Mouse (Mus musculus) layer of hippocampus, postnatal 36 days (tissue): Measurements from ENCODE around the gene Bst2. TPM values are rescaled to one million over a fixed set of nuclear protein-coding genes. Genes with fewer than 3 reads are reported as not detected.

Source experiments
- DNase-seq, 2 experiments: peaks; one replicate each; pipeline ENCODE4 v3.0.0; 2022
- total RNA-seq, 2 experiments: library from RNA; stranded (reverse); gene quantifications; 2 replicates each; pipeline ENCODE4 v1.2.3; 2021

Gene Bst2
- total RNA-seq, 2 experiments from 2014 or later: 3.0 to 5.8 TPM

DNA sequence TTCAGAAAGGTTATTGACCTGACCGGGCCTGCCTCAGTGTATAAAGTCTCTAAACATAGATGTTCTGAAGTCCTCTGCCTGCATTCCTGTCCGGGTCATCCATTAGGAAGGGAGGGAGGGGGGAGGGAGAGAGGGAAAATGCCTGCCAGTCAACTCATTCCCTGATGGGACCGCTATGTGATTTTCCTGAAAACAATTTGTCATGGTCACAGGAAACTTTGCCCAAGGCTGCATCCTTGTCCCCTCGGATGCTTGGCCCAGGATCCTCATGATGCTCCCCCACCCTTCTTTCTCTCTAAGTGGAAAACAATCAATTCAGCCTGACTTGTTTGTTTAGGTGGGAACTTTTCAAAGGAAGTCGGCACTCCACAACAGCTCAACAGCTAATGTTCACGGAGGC lies 20.5 kb downstream of the Bst2 start:
- no peak for DNase-seq

DNA sequence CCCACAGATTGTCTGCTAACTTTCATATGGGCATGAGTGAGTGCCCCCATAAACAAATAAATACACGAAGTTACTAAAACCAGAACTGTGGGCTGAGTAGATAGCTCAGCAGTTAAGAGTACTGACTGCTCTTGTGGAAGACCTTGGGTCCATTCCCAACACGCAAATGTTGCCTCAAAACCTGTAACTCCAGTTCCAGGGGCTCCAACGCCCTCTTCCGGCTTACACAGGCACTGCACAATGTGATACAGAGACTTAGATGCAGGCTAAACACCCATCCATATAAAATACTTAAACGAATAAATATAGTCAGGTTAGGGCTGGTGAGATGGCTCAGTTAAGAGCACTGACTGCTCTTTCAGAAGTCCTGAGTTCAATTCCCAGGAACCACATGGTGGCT lies 22.2 kb downstream of the Bst2 start:
- no peak for DNase-seq

DNA sequence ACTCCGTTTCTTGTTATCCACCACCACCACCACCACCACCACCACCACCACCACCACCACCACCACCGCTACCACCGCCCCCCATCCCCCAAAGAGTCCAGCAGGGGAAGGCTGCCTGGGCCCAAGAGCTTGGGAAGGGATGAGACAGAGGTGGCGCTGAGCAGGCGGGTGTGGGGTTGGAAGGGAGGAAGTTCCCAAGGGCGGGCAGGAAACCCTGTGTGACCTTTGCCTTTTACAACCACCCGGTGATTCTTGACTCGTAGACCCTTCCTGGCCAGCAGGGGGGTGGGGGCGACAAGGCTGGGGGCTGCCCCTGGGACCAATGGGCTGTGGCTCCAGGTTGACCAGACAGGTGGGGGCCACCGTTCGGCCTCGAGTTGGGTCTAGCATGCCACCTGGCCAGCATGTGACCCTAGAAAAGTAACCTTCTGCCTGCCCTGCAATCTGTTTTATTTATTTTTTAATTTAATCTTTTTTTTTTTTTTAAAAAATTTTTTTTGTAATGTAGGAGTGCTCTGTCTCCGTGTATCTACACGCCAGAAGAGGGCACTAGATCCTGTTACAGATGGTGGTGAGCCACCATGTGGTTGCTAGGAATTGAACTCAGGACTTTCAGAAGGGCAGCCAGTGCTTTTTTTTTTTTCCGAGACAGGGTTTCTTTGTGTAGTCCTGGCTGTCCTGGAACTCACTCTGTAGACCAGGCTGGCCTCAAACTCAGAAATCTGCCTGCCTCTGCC lies 24.1 kb downstream of the Bst2 start:
- DNase-seq: no peak

DNA sequence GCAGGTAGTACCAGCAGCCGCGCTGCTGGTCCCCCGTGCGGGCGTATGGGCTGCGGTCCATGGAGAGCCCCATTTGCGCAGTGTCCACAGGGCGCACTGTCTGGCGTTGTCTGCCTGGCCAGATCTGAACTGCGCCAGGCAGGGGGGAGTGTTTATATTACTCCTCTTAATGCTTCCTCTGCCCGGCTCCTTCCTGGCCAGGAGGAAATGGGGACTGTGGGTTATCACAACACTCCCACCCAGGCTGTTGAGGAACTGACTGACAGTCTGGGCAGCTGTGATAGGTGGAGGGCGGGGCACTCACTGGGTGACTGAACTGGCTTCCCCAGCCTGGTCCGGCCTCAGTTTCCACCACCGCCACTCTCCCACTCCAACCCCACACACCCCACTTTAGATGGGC lies 25.6 kb downstream of the Bst2 start, which contains the start of gene Plvap:
Plvap (minus strand) TSS at position 109 of the 400 bp plus-strand sequence.
- DNase-seq: no peak

DNA sequence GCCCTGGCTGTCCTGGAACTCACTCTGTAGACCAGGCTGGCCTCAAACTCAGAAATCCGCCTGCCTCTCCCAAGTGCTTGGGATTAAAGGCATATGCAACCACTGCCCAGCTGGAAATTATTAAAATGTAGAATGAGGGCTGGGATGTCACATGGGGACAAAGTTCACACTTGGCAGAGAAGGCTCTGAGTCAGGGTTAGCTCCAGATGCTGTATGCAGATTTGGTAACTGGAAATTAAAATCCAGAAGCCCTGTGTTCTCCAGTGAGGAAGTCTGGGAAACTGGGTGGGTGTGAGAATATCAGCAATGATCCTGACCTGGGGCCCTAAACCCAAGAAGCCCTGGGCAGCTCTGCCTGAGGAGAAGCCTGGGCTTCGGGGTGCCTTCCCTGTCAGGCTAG lies 27.9 kb downstream of the Bst2 start:
- no peak for DNase-seq

DNA sequence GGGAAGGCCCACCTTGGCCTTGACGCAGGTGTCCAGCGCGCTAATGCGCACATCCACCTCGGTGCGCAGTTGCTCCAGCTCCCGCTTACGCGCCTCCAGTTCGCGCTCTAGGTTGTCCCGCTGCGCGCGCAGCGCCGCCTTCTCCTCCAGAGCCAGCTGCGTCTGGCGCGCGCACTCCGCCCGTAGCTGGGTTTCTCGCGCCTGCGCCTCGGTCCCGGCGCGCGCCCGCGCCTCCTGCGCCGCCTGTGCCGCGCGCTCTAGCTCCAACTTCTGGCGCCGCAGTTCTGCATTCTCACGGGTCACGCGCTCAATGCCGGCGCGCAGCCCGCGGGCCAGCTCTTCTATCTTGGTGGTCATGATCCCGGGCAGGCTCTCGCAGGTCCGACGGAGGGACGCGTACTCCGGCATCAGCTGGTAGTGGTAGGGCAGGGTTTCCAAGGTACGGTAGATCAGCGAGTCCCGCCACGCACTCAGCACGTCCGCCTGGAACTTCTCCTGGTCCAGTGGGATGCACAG lies 29.6 kb downstream of the Bst2 start:
- peak; percentile 74 to 79 for DNase-seq

DNA sequence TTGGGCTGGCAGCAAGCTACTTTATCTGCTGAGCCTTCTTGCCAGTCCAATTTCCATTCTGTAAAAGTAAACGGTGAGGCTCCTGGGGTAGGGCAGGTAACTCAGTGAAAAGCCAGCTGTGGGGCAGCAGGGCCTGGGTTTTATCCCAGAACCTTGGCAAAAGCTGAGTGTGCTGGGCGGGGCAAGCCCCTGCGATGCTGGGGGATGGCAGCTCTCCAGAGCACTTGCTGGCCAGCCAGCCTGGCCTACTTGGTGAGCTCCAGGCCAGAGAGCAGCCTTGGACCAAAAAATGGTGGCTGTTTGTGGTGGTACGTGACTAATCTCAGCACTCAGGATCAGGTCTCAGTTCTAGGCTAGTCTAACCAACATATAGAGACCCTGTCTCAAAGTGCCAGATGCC lies 31.3 kb downstream of the Bst2 start:
- DNase-seq: no peak

DNA sequence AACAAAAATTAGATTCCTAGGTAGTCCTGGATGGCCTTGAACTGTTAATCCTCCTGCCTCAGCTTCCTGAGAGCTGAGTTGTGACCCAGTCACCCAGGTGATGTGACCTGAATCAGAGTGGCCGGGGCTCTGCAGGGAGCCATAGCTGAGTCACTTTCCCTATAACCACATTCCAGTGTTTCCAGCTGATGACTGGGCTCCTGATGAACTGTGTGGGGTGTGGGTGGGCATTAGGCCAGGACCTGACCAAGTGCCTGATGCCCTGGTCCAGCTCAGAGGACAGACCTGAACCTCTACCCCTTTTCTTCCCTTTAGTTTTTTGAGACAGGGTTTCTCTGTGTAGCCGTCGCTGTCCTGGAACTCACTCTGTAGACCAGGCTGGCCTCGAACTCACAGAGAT lies 31.9 kb downstream of the Bst2 start:
- DNase-seq: no peak

DNA sequence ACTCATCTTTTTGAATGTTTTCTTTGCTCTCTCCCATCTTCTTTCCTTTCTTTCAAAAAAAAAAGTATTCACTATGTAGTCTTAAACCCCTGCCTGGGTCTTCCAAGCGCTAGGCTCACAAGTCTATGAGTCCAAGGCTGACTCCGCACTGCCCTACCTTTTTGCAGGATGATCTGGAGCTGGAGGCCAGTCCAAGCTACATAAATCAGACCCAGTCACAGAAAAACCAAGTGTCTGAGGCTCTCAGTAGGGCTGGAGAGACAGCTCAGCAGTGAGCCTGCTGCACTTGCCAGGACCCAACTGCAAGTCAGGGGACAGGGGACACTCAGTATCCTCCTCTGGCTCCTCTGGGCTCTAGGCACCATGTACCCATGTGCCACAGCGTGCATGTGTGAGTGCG lies 32.9 kb downstream of the Bst2 start:
- no peak for DNase-seq

DNA sequence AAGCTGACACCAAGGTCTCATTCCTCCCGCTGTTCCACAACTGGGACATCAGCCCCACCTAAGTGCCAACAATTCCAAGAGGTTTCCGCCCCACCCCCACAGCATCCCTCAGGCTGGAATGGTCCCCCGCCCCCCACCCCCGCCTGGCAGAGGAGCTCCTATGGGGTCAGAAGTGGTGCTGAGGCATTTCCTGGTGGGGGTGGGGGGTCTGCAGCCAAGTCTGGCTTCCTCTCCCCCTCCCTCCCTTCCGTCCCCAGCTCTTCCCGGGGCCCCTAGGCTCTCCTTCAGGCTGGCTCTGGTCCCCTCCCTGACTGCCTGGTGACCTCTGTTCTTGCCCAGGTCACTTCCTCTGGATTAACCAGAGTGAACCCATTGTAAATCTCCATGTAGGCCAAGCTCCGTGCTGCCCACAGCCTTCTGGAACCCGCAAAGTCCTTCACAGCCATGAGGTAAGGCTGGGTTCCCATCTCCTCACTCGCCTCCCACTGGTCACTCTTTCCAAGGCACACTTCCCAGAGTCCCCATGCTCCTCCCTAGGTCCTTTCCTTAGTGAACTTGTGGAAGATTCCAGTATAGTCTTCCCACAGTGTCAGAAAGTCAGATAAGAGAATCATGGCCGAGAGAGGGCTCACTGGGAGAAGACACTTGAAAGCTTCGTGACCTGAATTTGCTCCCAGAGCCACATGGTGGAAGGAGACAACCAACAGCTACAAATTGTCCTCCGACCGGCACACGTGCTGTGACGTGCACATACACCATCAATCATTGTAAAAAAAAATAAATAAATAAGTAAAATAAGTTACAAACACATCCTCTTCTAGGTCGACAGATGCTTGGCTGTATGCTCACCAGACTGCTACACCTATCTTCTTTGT lies 38.2 kb downstream of the Bst2 start:
- no peak for DNase-seq

DNA sequence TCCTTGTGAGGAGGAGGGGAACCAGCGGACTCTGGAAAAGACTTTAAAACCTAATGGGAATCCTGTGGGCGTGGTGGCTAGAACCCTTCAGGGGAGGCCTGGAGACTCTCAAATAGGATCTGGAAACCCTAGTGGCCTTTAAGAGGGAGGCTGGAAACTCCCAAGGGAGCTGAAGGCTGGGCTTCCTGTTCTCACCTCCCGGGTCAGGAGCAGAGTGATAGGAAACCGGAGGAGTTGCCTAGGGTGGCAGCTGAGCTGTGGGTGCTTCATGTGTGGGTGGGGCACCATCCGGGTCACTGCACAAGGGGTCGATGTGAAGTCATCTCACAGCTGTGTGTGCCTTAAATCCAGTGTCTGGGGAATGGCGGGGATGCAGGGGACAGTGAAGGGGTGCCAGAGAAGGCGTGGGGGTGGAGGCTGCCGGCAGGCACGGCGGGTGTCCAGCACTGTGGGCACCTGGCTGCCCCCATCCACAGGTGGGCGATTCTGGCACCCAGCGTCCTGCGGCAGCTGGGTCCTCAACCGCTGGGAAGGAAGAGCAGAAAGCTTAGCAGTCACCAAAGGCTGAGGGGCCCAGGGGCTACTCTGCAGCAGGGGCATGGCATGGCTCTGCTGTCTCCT lies 39.3 kb downstream of the Bst2 start:
- no peak for DNase-seq

DNA sequence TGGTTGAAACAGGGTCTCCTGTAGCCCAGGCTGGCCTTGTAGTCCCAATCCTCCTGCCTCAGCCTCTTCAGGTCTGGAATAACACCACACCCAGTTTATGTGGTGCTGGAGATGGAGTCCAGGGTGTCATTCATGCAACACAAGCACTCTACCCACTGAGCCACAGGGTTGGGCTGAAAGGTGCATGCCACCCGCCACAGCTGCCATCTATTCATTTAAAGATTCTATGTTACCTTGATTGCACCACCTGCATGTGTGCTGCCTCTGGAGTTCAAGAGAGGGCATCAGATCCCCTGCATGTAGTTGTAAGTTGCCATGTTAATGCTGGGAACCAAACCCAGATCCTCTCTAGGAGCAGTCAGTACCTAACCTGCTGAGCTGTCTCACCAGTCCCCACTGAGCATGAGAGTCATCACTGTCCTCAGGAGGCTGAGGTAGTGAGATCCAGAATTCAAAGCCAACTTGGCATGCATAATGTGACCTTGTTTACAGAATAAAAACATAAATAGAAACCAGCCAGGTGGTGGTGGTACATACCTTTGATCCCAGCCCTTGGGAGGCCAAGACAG lies 40.1 kb downstream of the Bst2 start:
- DNase-seq: no peak

DNA sequence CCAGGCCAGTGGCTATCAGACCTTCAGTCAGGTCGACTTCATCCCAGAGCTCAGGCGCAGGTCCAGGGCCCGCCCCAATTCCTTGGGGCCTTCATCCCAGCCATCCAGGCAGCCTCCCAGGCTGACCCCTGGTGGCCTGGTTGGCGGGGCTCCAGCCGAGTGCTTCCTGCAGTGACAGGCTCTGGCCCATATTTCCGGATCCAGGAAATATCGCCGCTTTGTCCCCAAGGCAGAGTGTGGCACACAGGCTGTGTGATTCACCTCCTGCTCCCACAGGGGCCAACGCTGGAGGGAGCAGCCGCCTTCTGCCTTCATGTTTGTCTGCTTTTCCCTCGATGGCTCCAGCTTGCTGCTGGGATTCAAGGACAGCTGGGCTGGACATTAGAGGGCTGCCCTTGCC lies 40.8 kb downstream of the Bst2 start:
- DNase-seq: no peak

DNA sequence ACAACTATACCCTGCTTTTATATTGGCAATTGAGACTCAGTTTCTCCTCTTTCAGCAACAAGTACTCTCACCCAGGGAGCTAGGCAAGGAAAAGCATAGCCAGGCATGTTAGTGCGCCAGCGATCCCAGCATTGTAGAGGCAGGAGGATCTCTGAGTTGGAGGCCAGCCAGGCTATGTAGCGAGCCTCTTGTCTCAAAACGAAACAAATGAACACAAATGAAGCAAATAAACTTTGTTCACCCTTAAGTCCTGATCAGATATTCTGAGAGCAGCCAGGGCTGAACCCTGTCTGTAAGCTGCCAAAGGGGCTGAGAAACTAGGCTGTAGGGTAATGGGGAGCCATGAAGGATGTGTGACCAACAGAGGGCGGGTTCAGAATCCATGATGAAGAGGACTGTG lies 41.4 kb downstream of the Bst2 start:
- DNase-seq: no peak

DNA sequence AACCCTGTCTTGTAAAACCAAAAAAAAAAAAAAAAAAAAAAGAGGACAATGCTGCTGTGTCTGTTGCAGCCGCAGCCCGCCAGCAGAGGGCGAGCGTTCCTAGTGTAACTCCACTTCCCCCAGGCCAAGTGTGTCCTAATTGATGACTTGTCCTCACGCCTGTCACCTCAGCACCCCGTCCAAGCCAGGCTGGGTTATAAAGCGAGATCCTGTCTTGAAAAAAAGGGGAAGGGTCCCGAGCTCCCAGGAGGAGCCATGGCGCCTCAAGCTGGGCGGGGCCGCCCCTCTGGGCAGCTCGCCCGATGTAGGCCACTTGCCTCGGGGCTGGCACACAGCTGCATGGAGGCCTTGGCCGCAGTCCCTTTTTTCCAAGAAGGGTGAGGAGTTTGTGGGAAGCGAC lies 42.2 kb downstream of the Bst2 start:
- DNase-seq: peak; percentile 75 to 79

DNA sequence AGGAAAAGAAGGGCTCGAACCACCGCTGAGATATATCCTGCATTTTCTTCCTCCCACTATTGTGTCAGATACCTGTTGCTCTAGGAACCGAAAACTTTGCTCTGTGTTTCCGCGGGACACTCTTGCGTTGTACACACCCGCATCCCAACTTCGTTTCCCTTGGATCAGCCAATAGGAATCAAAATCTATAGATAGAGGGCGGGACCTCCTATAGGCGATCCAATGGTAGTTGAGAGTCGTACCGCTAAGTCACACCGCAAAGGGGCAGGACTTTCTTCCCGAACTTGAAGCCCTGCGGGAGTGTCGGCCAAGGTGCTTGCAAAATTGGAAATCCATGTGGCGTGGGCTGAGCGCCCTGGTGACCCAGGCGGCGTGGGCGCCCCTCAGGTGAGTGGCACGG lies 48.8 kb downstream of the Bst2 start:
- DNase-seq: peak; percentile 78 to 83

DNA sequence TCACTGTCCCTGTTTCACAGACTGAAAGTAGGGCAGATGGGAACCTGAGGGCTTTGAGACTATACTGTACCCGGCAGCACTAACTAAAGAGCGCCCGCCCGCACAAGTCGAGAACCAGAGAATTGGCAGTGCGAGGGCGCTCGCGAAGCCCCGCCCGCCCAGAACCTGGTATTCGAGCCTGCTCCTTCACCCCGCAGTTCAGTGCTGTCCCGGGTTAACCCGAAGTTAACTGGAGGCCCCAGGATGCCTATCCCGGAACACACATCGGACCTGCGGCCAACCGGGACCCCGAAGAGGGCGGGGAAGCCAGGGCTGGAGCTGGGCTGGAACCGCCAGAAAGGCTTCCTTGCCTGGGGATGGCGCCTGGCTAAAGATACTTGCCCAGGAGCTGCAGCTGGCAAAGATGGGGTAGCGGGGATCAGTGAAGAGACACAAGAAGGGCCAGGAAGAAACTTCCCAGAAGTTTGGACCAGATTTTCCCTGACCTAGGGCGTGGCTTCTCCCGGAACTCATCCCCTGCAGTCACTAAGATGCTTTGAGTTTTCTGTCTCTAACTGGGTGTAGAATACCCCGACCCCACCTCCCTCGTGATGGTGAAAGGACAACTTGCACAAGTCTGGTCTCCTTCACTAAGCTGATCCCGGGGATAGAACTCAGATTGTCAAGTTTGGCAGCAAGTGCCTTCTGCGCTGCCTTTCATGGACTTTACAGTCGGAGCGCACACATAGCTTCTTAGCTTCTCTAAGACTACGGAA lies 49.4 kb downstream of the Bst2 start, which contains the start of gene Gtpbp3:
Gtpbp3 (plus strand) TSS at position 413 of the 755 bp plus-strand sequence.
- peak; percentile 78 to 83 for DNase-seq

DNA sequence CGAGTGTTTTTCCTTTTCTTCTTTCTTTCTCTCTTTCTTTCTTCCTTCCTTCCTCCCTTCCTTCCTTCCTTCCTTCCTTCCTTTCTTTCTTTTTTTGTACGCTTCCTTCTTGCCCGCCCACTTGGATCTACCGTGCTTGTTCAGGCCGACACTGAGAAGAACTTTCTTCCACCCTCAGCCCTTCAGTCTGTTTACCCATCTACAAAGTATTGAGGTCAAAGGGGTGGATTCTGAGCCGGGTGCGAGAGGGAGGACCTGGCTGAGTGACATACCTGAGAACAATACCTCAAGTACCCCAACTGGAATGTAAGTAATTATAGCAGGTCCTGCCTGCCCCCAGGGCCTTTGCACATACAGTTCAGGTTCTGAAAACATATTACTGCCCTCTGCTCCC lies 51.1 kb downstream of the Bst2 start:
- no peak for DNase-seq

DNA sequence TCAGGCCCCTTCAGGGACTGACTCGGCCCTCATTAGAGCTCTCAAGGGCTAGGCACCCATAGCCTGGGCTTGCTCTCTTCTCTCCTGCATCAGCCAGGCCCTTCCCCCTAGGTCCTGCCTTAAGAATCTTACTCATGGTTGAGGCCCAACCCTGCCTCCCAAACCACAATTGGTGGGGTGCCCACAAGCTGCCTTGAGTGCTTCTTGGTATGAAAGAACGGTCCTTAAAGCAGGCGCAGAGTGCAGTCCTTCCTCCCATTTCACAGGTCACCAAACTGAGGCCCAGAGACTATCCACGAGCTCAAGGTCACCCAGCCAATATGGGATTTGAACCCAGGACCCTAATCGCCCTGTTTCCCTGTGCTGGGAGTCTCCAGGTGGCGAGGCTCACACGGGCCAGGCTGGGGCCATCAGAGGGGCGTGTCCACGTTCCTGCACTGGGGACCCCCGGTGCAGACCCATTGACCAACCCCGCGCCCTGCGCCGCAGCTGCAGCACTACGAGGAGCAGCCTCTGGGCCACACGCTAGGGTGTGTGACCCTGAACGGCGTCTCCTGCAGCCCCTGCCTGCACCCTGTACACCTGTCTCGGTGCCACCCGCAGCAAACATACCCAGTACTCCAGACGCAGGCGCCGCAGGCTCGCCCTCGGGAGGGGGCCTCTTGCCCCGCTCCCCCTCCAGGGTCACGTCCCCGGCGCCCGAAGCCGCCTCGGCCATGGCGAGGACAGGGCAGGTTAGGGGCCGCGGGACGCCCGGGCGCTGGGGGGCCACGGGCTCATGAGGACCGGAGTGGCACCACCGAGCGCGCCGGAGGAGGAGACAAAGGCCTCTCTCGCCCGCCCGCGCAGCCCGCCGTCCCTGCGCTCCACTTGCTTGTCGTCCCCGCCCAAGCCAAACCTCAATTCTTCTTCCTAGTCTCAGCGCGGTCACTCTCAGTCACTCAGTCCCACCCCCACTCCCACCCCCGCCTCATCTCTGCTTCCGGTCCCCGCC lies 51.8 kb downstream of the Bst2 start, which contains the start of gene Ano8:
Ano8 (minus strand) TSS at position 822 of the 994 bp plus-strand sequence.
- peak; percentile 78 to 86 for DNase-seq

DNA sequence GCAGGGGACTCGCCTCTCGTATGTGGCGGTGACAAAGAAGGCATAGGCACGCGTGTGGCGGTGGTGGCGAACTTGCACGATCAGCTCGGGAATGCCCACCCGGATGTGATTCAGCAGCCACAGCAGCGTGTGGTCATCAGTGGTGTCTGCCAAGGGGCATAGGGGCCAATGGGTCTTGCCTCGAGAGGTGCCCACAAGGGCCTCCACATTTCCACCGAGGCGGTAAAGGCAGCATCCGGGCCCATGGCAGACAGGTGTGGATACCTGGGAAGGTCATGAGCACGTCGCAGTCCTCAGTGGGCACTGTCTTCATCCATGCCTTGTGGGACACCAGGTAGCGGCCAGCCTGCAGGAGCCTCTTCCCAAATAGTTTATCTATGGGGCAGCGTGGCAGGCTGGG lies 52.5 kb downstream of the Bst2 start:
- DNase-seq: no peak
